ENCODE assay signal across 8 mouse cellular contexts in genomic region chr16:44686991-44687718, GRCm38 (mm10). TPM values are rescaled to one million over a fixed set of nuclear protein-coding genes. Genes with fewer than 3 reads are reported as not detected.
A peak's percentile ranks its signal among the peaks of the same experiment; 100 is the strongest.
DNase-seq lines count a peak whose midpoint lies in the region; ATAC-seq and TF ChIP-seq lines count a peak whose summit lies in the region.

No protein-coding gene starts in this region.

- H3K4me3 ChIP-seq in lung, embryonic 14.5 days (ENCODE audit: low read depth, low read length): no peak overlapping the region
- peak overlapping the region; percentile 19 for H3K4me3 ChIP-seq in forebrain, embryonic 13.5 days
- no peak overlapping the region; the same call in 1 of the 2 replicates for H3K4me3 ChIP-seq in limb, embryonic 13.5 days
- peak overlapping the region; percentile 16 for H3K4me3 ChIP-seq in neural tube, embryonic 15.5 days (replicated peaks)

- no peak overlapping the region for H3K9ac ChIP-seq in lung, embryonic 14.5 days
- peak overlapping the region; percentile 45 for H3K9ac ChIP-seq in forebrain, embryonic 13.5 days
- H3K9ac ChIP-seq in limb, embryonic 13.5 days: peak overlapping the region; percentile 39; the same call in 1 of the 2 replicates
- peak overlapping the region; percentile 10; the same call in 1 of the 2 replicates for H3K9ac ChIP-seq in neural tube, embryonic 15.5 days (replicated peaks)

- no peak for TF ChIP-seq CTCF in lung, embryonic 14.5 days (IDR thresholded peaks at IDR 0.05; ENCODE audit: low read depth)

- peak; percentile 43 for ATAC-seq in lung, embryonic 14.5 days (ENCODE audit: insufficient read depth)
- peak; percentile 93 for ATAC-seq in forebrain, embryonic 13.5 days
- peak; percentile 73 for ATAC-seq in limb, embryonic 13.5 days (ENCODE audit: low FRiP score, low read depth)
- peak; percentile 75 for ATAC-seq in neural tube, embryonic 15.5 days (ENCODE audit: low FRiP score)
- no peak for ATAC-seq in cerebellum, adult (ENCODE audit: insufficient number of reproducible peaks, low FRiP score, low TSS enrichment)

- H3K9me3 ChIP-seq in lung, embryonic 14.5 days (ENCODE audit: low read depth, low read length): peaks cover 3% of the 10 kb centered on the region; the same call in 1 of the 2 replicates
- H3K9me3 ChIP-seq in forebrain, embryonic 13.5 days (replicated peaks): peaks cover 7% of the 10 kb centered on the region
- peaks cover 6% of the 10 kb centered on the region for H3K9me3 ChIP-seq in limb, embryonic 13.5 days
- no peaks in the 10 kb centered on the region for H3K9me3 ChIP-seq in neural tube, embryonic 15.5 days (replicated peaks)

- peaks cover 16% of the 10 kb centered on the region for H3K4me1 ChIP-seq in lung, embryonic 14.5 days (ENCODE audit: insufficient read depth)
- H3K4me1 ChIP-seq in forebrain, embryonic 13.5 days: peaks cover 56% of the 10 kb centered on the region
- peaks cover 60% of the 10 kb centered on the region for H3K4me1 ChIP-seq in limb, embryonic 13.5 days
- peaks cover 36% of the 10 kb centered on the region for H3K4me1 ChIP-seq in neural tube, embryonic 15.5 days

- no peaks in the 10 kb centered on the region for H3K27me3 ChIP-seq in lung, embryonic 14.5 days (ENCODE audit: insufficient read depth, low read length)
- H3K27me3 ChIP-seq in forebrain, embryonic 13.5 days: no peaks in the 10 kb centered on the region
- H3K27me3 ChIP-seq in limb, embryonic 13.5 days: no peaks in the 10 kb centered on the region
- no peaks in the 10 kb centered on the region for H3K27me3 ChIP-seq in neural tube, embryonic 15.5 days (replicated peaks)

- 62% methylated on average over 20 of the region's 20 CpGs for WGBS in lung, embryonic 14.5 days
- WGBS in forebrain, embryonic 13.5 days: 9% methylated on average over 20 of the region's 20 CpGs
- 48% methylated on average over 20 of the region's 20 CpGs for WGBS in limb, embryonic 13.5 days
- 16% methylated on average over 20 of the region's 20 CpGs for WGBS in neural tube, embryonic 15.5 days

- H3K36me3 ChIP-seq in lung, embryonic 14.5 days (ENCODE audit: insufficient read depth): no peaks in the 10 kb centered on the region
- H3K36me3 ChIP-seq in forebrain, embryonic 13.5 days (ENCODE audit: poor library complexity, severe bottlenecking): no peaks in the 10 kb centered on the region
- H3K36me3 ChIP-seq in limb, embryonic 13.5 days: no peaks in the 10 kb centered on the region
- peaks cover 4% of the 10 kb centered on the region; the same call in 1 of the 2 replicates for H3K36me3 ChIP-seq in neural tube, embryonic 15.5 days

- H3K4me2 ChIP-seq in lung, embryonic 14.5 days: peak overlapping the region; percentile 42
- peak overlapping the region; percentile 54 for H3K4me2 ChIP-seq in forebrain, embryonic 13.5 days
- peak overlapping the region; percentile 52 for H3K4me2 ChIP-seq in limb, embryonic 13.5 days (replicated peaks)
- peak overlapping the region; percentile 53 for H3K4me2 ChIP-seq in neural tube, embryonic 15.5 days

- peak overlapping the region; percentile 45; the same call in 1 of the 2 replicates for H3K27ac ChIP-seq in lung, embryonic 14.5 days (ENCODE audit: low read depth)
- H3K27ac ChIP-seq in forebrain, embryonic 13.5 days: peak overlapping the region; percentile 90
- H3K27ac ChIP-seq in limb, embryonic 13.5 days: peak overlapping the region; percentile 90
- peak overlapping the region; percentile 64 for H3K27ac ChIP-seq in neural tube, embryonic 15.5 days (replicated peaks)

- no peak for DNase-seq in lung, embryonic 14.5 days
- no peak for DNase-seq in lung, postnatal 10 days
- no peak for DNase-seq in cerebellum, adult 18-20 months
- no peak for DNase-seq in testis, postnatal 10 days (ENCODE audit: low spot score)

RNA-seq across cellular contexts. Expression of gene Nepro, which starts 36.9 kb away (rescaled TPM):
- polyA plus RNA-seq in lung, embryonic 14.5 days (2014; fragmentation: Nextera tagmentation; extraction: Ambion mirVana): 14.4 and 14.6 TPM in 2 replicates
- polyA plus RNA-seq in forebrain, embryonic 13.5 days (2015; fragmentation: Nextera tagmentation; extraction: Ambion mirVana): 6.6 and 7.4 TPM in 2 replicates
- polyA plus RNA-seq in limb, embryonic 13.5 days (2015; fragmentation: Nextera tagmentation; extraction: Ambion mirVana): 10.2 and 11.0 TPM in 2 replicates
- polyA plus RNA-seq in neural tube, embryonic 15.5 days (2015; fragmentation: Nextera tagmentation; extraction: Ambion mirVana): 3.4 and 4.5 TPM in 2 replicates

RNA-seq across cellular contexts. Expression of gene Gtpbp8, which starts 59.0 kb away (rescaled TPM):
- polyA plus RNA-seq in lung, embryonic 14.5 days (2014; fragmentation: Nextera tagmentation; extraction: Ambion mirVana): 30.1 and 31.8 TPM in 2 replicates
- polyA plus RNA-seq in forebrain, embryonic 13.5 days (2015; fragmentation: Nextera tagmentation; extraction: Ambion mirVana): 32.1 and 34.1 TPM in 2 replicates
- polyA plus RNA-seq in limb, embryonic 13.5 days (2015; fragmentation: Nextera tagmentation; extraction: Ambion mirVana): 28.4 and 28.6 TPM in 2 replicates
- 35.3 and 36.1 TPM in 2 replicates for polyA plus RNA-seq in neural tube, embryonic 15.5 days (2015; fragmentation: Nextera tagmentation; extraction: Ambion mirVana)

Comparison
In these comparisons a context has a peak if more than half of its experiments do, and no peak if none do; other contexts are left out.
1. H3K4me3 ChIP-seq: peak in forebrain, embryonic 13.5 days (single experiment) and neural tube, embryonic 15.5 days (single experiment); none in lung, embryonic 14.5 days (single experiment) and limb, embryonic 13.5 days (single experiment).
2. Peak in every context shown above with its lines, with median percentiles within 50 percentile points of each other: H3K27ac ChIP-seq and H3K4me2 ChIP-seq.